Mouse (Mus musculus) erythroblast, embryonic 14.5 days (primary cell): ENCODE data around the gene Aff3.

Experiments
- GATA1 ChIP-seq: IDR thresholded peaks from 2 replicates; pipeline ENCODE4 v1.6.1; 2012; ENCODE audit warnings: low read length, inconsistent platforms, mixed read lengths
- TAL1 ChIP-seq: IDR thresholded peaks from 3 replicates; pipeline ENCODE4 v1.6.1; 2012; ENCODE audit warnings: low read length, inconsistent platforms, mixed read lengths

GRCm38 (mm10) chr1:38237831-38238230 lies 426.9 kb downstream of the Aff3 start:
- TF ChIP-seq TAL1 (no peak), GATA1 (no peak)
